Mouse (Mus musculus) heart, embryonic 14.5 days (tissue): ENCODE measurements around the gene Cacna1d. TPM values are rescaled to one million over a fixed set of nuclear protein-coding genes. Genes with fewer than 3 reads are reported as not detected.

Experiments
- ATAC-seq: fragments of 200-750 bp; cut with Nextera tagmentation; 2 replicates; pipeline ENCODE4 v1.8.0; 2017; ENCODE audit warnings: low read depth, moderate TSS enrichment; ENCODE audit not compliant: insufficient number of reproducible peaks, insufficient read depth, low FRiP score
- H3K27ac ChIP-seq, 2 experiments: fragments of 200-500 bp in 1 of 2; fragments of 300-500 bp in 1 of 2; sonication (generic) in 1 of 2; replicated peaks in 1 of 2; 2 replicates each; pipeline ENCODE4 v1.5.1; 2012 to 2014; ENCODE audit warnings: low read depth in 2 of 2, low read length in 2 of 2, control low read depth in 1 of 2, mild to moderate bottlenecking in 1 of 2, mixed read lengths in 1 of 2; ENCODE audit not compliant: control insufficient read depth in 1 of 2, insufficient read depth in 1 of 2
- H3K27me3 ChIP-seq: fragments of 300-500 bp; sonication (generic); 2 replicates; pipeline ENCODE4 v1.6.1; 2014; ENCODE audit warnings: mild to moderate bottlenecking, low read length, control low read depth; ENCODE audit not compliant: control insufficient read depth, insufficient read depth
- H3K36me3 ChIP-seq: fragments of 300-500 bp; sonication (generic); 2 replicates; pipeline ENCODE4 v1.6.1; 2014; ENCODE audit warnings: mild to moderate bottlenecking, control low read depth, low read length, mixed read lengths; ENCODE audit not compliant: control insufficient read depth, insufficient read depth
- H3K4me1 ChIP-seq, 2 experiments: fragments of 200-500 bp in 1 of 2; fragments of 300-500 bp in 1 of 2; sonication (generic) in 1 of 2; 2 replicates each; pipeline ENCODE4 v1.6.1; 2012 to 2014; ENCODE audit warnings: low read length in 2 of 2, control low read depth in 1 of 2, mixed read lengths in 1 of 2; ENCODE audit not compliant: control insufficient read depth in 2 of 2, insufficient read depth in 2 of 2
- H3K4me2 ChIP-seq: fragments of 300-500 bp; sonication (generic); 2 replicates; pipeline ENCODE4 v1.6.1; 2014; ENCODE audit warnings: mild to moderate bottlenecking, low read length
- H3K4me3 ChIP-seq, 2 experiments: fragments of 200-500 bp in 1 of 2; fragments of 300-500 bp in 1 of 2; sonication (generic) in 1 of 2; 2 replicates each; pipeline ENCODE4 v1.5.1; 2012 to 2014; ENCODE audit warnings: low read length in 2 of 2, mild to moderate bottlenecking in 2 of 2, control low read depth in 1 of 2, low read depth in 1 of 2, moderate library complexity in 1 of 2; ENCODE audit not compliant: control insufficient read depth in 1 of 2, insufficient read depth in 1 of 2
- H3K9ac ChIP-seq: fragments of 300-500 bp; sonication (generic); 2 replicates; pipeline ENCODE4 v1.6.1; 2014; ENCODE audit warnings: mild to moderate bottlenecking, low read length
- H3K9me3 ChIP-seq: fragments of 300-500 bp; sonication (generic); 2 replicates; pipeline ENCODE4 v1.6.1; 2016; ENCODE audit warnings: low read length, control low read depth; ENCODE audit not compliant: control insufficient read depth
- WGBS: fragments of 180-500 bp; shearing (Covaris S2); extraction: QIAGEN DNeasy Blood & Tissue Kit; methylation state at CpG from one replicate; pipeline ENCODE4 v1.1.7; 2014; 5-methylcytosine and 5-hydroxymethylcytosine counted together
- polyA plus RNA-seq: library from polyadenylated mRNA; unstranded; fragments of >200 nt; fragmentation: Nextera tagmentation; extraction: Ambion mirVana; gene quantifications from 2 replicates; pipeline ENCODE4 v1.2.1, GENCODE M21; 2014

Cacna1d gene
- polyA plus RNA-seq, 1 experiment from 2014 or later = 13.1 TPM

DNA sequence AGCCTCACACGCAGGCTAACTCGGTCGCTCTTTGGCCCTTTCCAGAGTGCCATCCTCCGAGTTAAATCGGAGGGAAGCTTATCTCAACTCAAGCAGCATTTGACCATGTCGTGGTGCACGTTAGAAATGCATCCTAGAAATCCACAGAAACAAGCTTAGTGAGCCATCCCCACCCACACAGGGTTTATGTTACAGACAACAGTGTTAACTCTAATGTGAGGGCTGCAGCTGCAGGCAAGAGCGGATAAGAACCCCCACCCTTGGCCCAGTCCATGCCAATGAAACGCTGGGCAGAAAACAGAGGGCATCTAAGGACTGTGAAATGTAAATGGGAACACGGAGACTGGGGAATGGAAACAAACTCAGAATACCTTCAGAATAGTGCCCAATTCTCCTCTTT, 206.8 kb downstream of the Cacna1d start:
- ATAC-seq = no peak
- H3K4me2 ChIP-seq = no peak overlapping the region
- no peak overlapping the region for H3K4me3 ChIP-seq
- peaks cover 0 to 5% of the 10 kb centered on the region in 2 experiments; a peak in 1 of 4 replicates for H3K4me1 ChIP-seq
- H3K36me3 ChIP-seq = no peaks in the 10 kb centered on the region
- H3K27me3 ChIP-seq = no peaks in the 10 kb centered on the region
- no peaks in the 10 kb centered on the region for H3K9me3 ChIP-seq
- no peak overlapping the region for H3K9ac ChIP-seq
- WGBS = 48% methylated on average over 10 of the region's 10 CpGs
- H3K27ac ChIP-seq = no peak overlapping the region

DNA sequence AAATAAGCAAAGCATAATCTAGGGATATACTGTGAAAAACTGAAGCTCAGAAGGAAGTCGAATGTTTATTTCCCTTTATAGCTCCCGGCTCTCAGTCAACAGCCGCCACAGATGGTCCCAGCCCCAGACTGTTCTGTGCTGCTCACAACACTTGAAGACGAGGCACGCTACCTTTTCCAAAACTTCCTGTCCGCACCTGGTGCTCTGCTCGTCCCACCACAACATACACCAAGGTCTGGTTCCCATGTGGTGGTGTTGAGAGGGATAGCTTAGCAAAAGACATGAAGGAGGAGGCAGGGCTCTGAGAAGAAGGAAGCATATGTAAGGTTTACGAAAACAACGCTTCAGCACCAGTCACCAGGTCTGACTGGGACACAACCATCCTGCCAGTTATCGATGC, 207.2 kb downstream of the Cacna1d start:
- no peaks in the 10 kb centered on the region for H3K36me3 ChIP-seq
- no peak overlapping the region for H3K4me3 ChIP-seq
- ATAC-seq = no peak
- WGBS = 60% methylated on average over 10 of the region's 10 CpGs
- H3K9me3 ChIP-seq = no peaks in the 10 kb centered on the region
- H3K4me1 ChIP-seq = peaks cover 0 to 5% of the 10 kb centered on the region in 2 experiments; a peak in 1 of 4 replicates
- H3K9ac ChIP-seq = no peak overlapping the region
- H3K27me3 ChIP-seq = no peaks in the 10 kb centered on the region
- H3K27ac ChIP-seq = no peak overlapping the region
- H3K4me2 ChIP-seq = no peak overlapping the region

DNA sequence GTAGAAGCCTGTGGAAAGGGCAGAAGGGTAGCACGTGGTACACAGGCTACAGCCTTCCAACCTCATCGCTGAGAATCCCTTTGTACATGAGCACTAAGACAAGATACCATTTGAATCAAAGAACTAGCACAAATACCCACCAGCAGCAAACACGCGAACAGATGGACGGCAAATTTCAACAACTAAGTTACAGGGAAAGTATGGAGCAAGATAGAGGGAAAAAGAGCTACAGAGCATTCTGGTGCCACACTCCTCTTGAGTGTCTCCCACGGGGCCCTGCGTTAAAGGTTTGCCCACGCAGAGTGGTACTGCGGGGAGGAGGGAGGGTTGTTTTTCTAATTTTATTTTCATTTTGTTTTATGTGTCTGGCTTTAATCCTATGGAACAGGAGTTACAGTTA, 215.7 kb downstream of the Cacna1d start:
- no peaks in the 10 kb centered on the region for H3K36me3 ChIP-seq
- H3K9ac ChIP-seq = no peak overlapping the region
- H3K9me3 ChIP-seq = no peaks in the 10 kb centered on the region
- no peak overlapping the region for H3K4me3 ChIP-seq
- no peak overlapping the region for H3K27ac ChIP-seq
- no peaks in the 10 kb centered on the region for H3K27me3 ChIP-seq
- no peak overlapping the region for H3K4me2 ChIP-seq
- WGBS = 84% methylated on average over 9 of the region's 9 CpGs
- ATAC-seq = no peak
- no peaks in the 10 kb centered on the region for H3K4me1 ChIP-seq

DNA sequence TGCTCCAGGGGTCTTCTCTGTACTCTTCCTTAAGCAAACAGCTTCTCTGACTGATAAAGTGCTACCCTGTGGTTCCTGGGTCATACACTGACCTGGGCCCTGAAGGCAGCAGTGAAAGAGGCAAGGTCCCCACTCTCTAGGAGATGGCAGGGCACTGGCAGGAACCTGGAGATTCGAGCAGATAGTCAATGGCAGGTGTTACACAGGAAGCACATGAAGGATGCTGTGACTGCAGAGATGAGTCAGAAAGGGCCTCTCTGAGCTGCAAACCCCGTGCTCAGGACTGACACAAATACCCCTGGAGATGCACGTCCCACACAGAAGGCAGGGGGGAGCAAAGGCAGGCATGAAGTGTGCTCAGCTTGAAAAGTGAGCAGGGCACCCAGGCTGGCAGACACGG, 218.3 kb downstream of the Cacna1d start:
- Histone ChIP-seq H3K9me3 (no peaks in the 10 kb centered on the region), H3K27ac (no peak overlapping the region), H3K4me3 (no peak overlapping the region), H3K36me3 (no peaks in the 10 kb centered on the region), H3K27me3 (no peaks in the 10 kb centered on the region), H3K4me2 (no peak overlapping the region), H3K9ac (no peak overlapping the region), H3K4me1 (no peaks in the 10 kb centered on the region)
- ATAC-seq = no peak
- WGBS = 75% methylated on average over 4 of the region's 4 CpGs

DNA sequence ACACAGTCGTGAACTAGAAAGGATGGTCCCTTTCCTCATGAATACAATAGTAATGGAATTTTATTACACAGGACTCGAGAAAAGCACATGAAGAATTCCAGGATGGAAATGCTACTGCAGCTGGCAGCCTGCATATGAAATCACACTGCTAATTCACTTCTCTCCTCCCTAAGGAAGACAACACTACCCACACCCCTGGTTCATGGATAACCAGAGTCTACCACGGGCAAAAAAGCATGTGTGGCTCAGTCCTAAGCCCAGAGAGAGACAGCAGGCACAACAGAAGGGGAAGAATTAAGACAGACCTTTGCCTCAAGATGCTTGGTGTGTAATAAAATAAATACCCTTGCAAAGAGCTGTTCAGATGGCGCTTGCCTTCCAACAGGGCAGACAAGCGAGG, 218.7 kb downstream of the Cacna1d start:
- no peak overlapping the region for H3K4me3 ChIP-seq
- 75% methylated on average over 5 of the region's 5 CpGs for WGBS
- H3K4me2 ChIP-seq = no peak overlapping the region
- ATAC-seq = no peak
- no peak overlapping the region for H3K27ac ChIP-seq
- H3K9ac ChIP-seq = no peak overlapping the region
- H3K9me3 ChIP-seq = no peaks in the 10 kb centered on the region
- H3K4me1 ChIP-seq = no peaks in the 10 kb centered on the region
- H3K36me3 ChIP-seq = no peaks in the 10 kb centered on the region
- no peaks in the 10 kb centered on the region for H3K27me3 ChIP-seq

DNA sequence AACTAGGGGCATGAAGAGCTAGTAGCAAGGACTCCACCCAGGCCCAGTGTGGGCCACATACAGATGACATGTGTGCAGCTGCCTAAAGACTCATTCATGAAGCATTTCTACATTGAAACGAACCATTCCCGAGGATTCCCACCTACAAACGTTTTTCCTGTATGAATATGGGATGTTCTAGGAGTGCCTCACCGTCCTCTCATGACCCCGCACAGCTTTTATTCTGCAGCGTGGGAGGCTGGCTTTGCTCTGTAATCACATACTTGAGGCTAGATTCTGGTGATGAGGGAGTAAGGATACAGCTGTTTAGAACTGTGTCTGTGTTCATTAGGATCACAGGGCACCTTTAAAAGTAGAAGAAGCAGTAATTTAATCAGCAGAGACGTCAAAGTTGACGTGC, 219.4 kb downstream of the Cacna1d start:
- no peaks in the 10 kb centered on the region for H3K4me1 ChIP-seq

DNA sequence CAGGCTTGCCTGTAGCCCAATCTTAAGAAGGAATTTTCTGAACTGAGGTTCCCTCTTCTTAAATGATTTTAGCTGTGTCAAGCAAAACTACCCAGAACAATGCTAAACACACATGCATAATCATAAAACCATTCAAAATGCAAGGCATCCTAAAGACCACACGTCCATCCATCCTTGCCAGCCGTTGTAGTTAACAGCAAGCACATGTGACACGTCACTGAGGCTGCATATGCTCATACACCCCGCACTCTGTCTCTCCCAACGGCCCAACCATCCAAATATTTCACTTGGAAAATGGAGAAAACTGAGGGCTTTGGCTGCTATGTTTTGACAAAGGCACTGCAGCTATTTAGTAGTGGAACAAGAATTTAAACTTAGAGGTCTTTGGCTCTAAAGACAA, 220.9 kb downstream of the Cacna1d start:
- Histone ChIP-seq H3K9me3 (no peaks in the 10 kb centered on the region), H3K36me3 (no peaks in the 10 kb centered on the region), H3K4me2 (no peak overlapping the region), H3K4me1 (no peaks in the 10 kb centered on the region), H3K27me3 (no peaks in the 10 kb centered on the region), H3K9ac (no peak overlapping the region), H3K4me3 (no peak overlapping the region), H3K27ac (no peak overlapping the region)
- no peak for ATAC-seq
- WGBS = 84% methylated on average over 5 of the region's 5 CpGs

More for the DNA sequence above, 219.4 kb downstream of the Cacna1d start:
- H3K9ac ChIP-seq = no peak overlapping the region
- H3K9me3 ChIP-seq = no peaks in the 10 kb centered on the region
- ATAC-seq = no peak
- 77% methylated on average over 8 of the region's 8 CpGs for WGBS
- H3K27ac ChIP-seq = no peak overlapping the region
- no peaks in the 10 kb centered on the region for H3K36me3 ChIP-seq
- H3K27me3 ChIP-seq = no peaks in the 10 kb centered on the region
- no peak overlapping the region for H3K4me3 ChIP-seq
- H3K4me2 ChIP-seq = no peak overlapping the region

DNA sequence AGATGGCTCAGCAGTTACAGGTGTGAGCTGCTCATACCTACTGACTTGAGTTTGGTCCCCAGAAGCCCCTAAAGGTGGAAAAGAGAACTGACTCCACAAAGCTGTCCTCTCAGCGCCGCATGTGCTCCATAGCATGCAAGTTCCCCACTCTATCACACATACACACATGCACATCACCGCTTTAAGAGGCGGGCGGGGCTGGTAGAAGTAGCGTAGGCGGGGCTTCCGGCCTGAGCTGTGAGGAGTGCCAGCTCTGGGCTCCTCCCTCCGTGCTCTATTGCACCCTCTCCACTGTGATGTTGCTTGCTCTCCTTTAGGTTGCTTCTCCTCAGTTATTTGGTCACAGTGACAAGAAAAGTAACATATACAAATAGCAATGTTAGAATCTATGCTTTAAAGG, 225.5 kb downstream of the Cacna1d start:
- WGBS = 77% methylated on average over 9 of the region's 9 CpGs
- ATAC-seq = no peak
- peaks cover 0 to 5% of the 10 kb centered on the region in 2 experiments; a peak in 2 of 4 replicates for H3K4me1 ChIP-seq
- H3K4me2 ChIP-seq = no peak overlapping the region
- no peaks in the 10 kb centered on the region for H3K36me3 ChIP-seq
- no peaks in the 10 kb centered on the region for H3K27me3 ChIP-seq
- no peak overlapping the region for H3K4me3 ChIP-seq
- no peak overlapping the region for H3K27ac ChIP-seq
- H3K9ac ChIP-seq = no peak overlapping the region
- no peaks in the 10 kb centered on the region for H3K9me3 ChIP-seq
